In the genomic region with DNA sequence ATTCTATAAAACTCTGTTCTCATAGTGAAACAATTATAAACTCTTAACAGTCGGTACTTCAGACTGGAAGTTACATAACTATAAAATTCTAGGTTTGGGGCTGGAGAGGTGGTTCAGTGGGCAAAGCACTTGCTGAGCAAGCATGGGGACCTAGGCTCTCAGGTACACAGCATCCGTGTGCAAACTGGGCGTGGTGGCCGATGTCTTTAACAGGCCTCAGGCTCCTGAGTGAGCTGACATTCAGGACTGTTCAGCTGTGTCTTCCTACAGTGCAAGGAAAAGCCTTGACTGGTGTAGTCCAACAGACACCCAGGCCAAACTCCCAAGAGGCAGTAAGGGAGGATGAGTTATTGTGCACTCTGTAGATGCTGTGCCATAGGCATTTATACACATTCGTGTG, we compare ENCODE assay signal across 13 mouse cellular contexts. TPM values are rescaled to one million over a fixed set of nuclear protein-coding genes. Genes with fewer than 3 reads are reported as not detected.
DNase-seq lines count a peak whose midpoint lies in the region; ATAC-seq and TF ChIP-seq lines count a peak whose summit lies in the region.
"Had no signal": no experiment of that assay in that cellular context is flagged by ENCODE, and none has a peak within 500 bp of the region (broad histone marks: within the 10 kb centered on the region; RNA-seq: fewer than 3 reads in every experiment).

No protein-coding gene starts in this region.

- H3K27ac ChIP-seq in heart, embryonic 11.5 days (ENCODE audit: low read depth, low read length) = 0 out of 2 replicates have a peak overlapping the region, but pooled peaks have one; percentile 4
- peak overlapping the region; percentile 26; the same call in 1 of the 2 replicates for H3K27ac ChIP-seq in lung, postnatal 0 days (ENCODE audit: low read length)
- H3K27ac ChIP-seq in brown adipose tissue, adult 24 weeks (replicated peaks; ENCODE audit: low read depth, low read length) = peak overlapping the region; percentile 51
- H3K27ac ChIP-seq in liver, embryonic 15.5 days (replicated peaks) = peak overlapping the region; percentile 94
- H3K27ac ChIP-seq in forebrain, embryonic 14.5 days (ENCODE audit: low read depth, low read length) = no peak overlapping the region
- H3K27ac ChIP-seq: limb, embryonic 10.5 days had no signal

- 81% methylated on average over 5 of the region's 5 CpGs for WGBS in heart, embryonic 11.5 days (ENCODE audit: insufficient replicate concordance)
- 49% methylated on average over 5 of the region's 5 CpGs for WGBS in lung, postnatal 0 days
- 77% methylated on average over 5 of the region's 5 CpGs for whole genome bisulfite sequencing in liver, embryonic 15.5 days (ENCODE audit: insufficient replicate concordance)
- 90% methylated on average over 5 of the region's 5 CpGs for WGBS in forebrain, embryonic 14.5 days

- no peak overlapping the region for H3K4me2 ChIP-seq in heart, embryonic 11.5 days
- no peak overlapping the region for H3K4me2 ChIP-seq in lung, postnatal 0 days (replicated peaks; ENCODE audit: low read depth, low read length)
- peak overlapping the region; percentile 49 for H3K4me2 ChIP-seq in liver, embryonic 15.5 days
- no peak overlapping the region for H3K4me2 ChIP-seq in forebrain, embryonic 14.5 days (ENCODE audit: low read length)

- H3K27me3 ChIP-seq in heart, embryonic 11.5 days (ENCODE audit: control insufficient read depth, insufficient read depth, low read length) = no peaks in the 10 kb centered on the region
- no peaks in the 10 kb centered on the region for H3K27me3 ChIP-seq in lung, postnatal 0 days (replicated peaks; ENCODE audit: insufficient read depth, low read length)
- no peaks in the 10 kb centered on the region for H3K27me3 ChIP-seq in liver, embryonic 15.5 days
- no peaks in the 10 kb centered on the region for H3K27me3 ChIP-seq in forebrain, embryonic 14.5 days (replicated peaks; ENCODE audit: control insufficient read depth, insufficient read depth, low read length)

- TF ChIP-seq EP300 in lung, postnatal 0 days (IDR thresholded peaks at IDR 0.05) = no peak

- H3K4me3 ChIP-seq in heart, embryonic 11.5 days (ENCODE audit: low read depth, low read length) = no peak overlapping the region
- H3K4me3 ChIP-seq in lung, postnatal 0 days (ENCODE audit: low read depth, low read length) = no peak overlapping the region
- no peak overlapping the region for H3K4me3 ChIP-seq in brown adipose tissue, adult 24 weeks (ENCODE audit: insufficient read depth, low read depth, low read length)
- no peak overlapping the region for H3K4me3 ChIP-seq in liver, embryonic 15.5 days (replicated peaks)
- no peak overlapping the region for H3K4me3 ChIP-seq in forebrain, embryonic 14.5 days (ENCODE audit: low read depth, low read length)
- H3K4me3 ChIP-seq: limb, embryonic 10.5 days had no signal

- no peaks in the 10 kb centered on the region for H3K9me3 ChIP-seq in heart, embryonic 11.5 days (replicated peaks; ENCODE audit: control insufficient read depth, low read length)
- no peaks in the 10 kb centered on the region for H3K9me3 ChIP-seq in lung, postnatal 0 days (ENCODE audit: low read length)
- H3K9me3 ChIP-seq in liver, embryonic 15.5 days (replicated peaks) = no peaks in the 10 kb centered on the region
- no peaks in the 10 kb centered on the region for H3K9me3 ChIP-seq in forebrain, embryonic 14.5 days (replicated peaks; ENCODE audit: control insufficient read depth, low read length)
- H3K9me3 ChIP-seq: limb, embryonic 10.5 days had no signal

- H3K9ac ChIP-seq in heart, embryonic 11.5 days (ENCODE audit: low read depth, low read length) = no peak overlapping the region
- no peak overlapping the region for H3K9ac ChIP-seq in lung, postnatal 0 days (replicated peaks; ENCODE audit: low read depth)
- H3K9ac ChIP-seq in liver, embryonic 15.5 days = peak overlapping the region; percentile 37; the same call in 1 of the 2 replicates
- no peak overlapping the region for H3K9ac ChIP-seq in forebrain, embryonic 14.5 days (ENCODE audit: low read length)
- H3K9ac ChIP-seq: forebrain, postnatal 0 days had no signal

- H3K4me1 ChIP-seq in heart, embryonic 11.5 days (ENCODE audit: control insufficient read depth, insufficient read depth, low read length) = peaks cover 12% of the 10 kb centered on the region; the same call in 1 of the 2 replicates
- no peaks in the 10 kb centered on the region for H3K4me1 ChIP-seq in lung, postnatal 0 days (ENCODE audit: insufficient read depth, low read depth, low read length)
- H3K4me1 ChIP-seq in brown adipose tissue, adult 24 weeks (ENCODE audit: control insufficient read depth, insufficient read depth, insufficient read length, low read length) = peaks cover 2% of the 10 kb centered on the region
- H3K4me1 ChIP-seq in liver, embryonic 15.5 days (replicated peaks) = peaks cover 89% of the 10 kb centered on the region
- H3K4me1 ChIP-seq in forebrain, embryonic 14.5 days (ENCODE audit: control insufficient read depth, insufficient read depth, low read length) = no peaks in the 10 kb centered on the region

- ATAC-seq in heart, embryonic 11.5 days (replicated peaks; ENCODE audit: insufficient number of reproducible peaks, low FRiP score, low TSS enrichment) = no peak; the same call in 1 of the 2 replicates
- ATAC-seq in lung, postnatal 0 days = no peak
- ATAC-seq in liver, embryonic 15.5 days (ENCODE audit: insufficient read depth) = 0 out of 2 replicates have a peak, but pooled peaks have one; percentile 11
- no peak for ATAC-seq in forebrain, embryonic 14.5 days
- ATAC-seq: forebrain, postnatal 0 days had no signal

- DNase-seq in heart, postnatal 4 days = no peak
- peak; percentile 27 for DNase-seq in lung, postnatal 0 days (ENCODE audit: low spot score)
- DNase-seq in lung, postnatal 4 days = no peak
- no peak for DNase-seq in forebrain, embryonic 14.5 days (ENCODE audit: low spot score)
- DNase-seq in cerebellum, adult 11 months = no peak
- DNase-seq: cerebellum, postnatal 36 days; forebrain, postnatal 0 days; gastrocnemius, postnatal 25 days; right cerebral cortex, postnatal 4 days had no signal

- H3K36me3 ChIP-seq in heart, embryonic 11.5 days (ENCODE audit: control insufficient read depth, insufficient read depth, low read length) = no peaks in the 10 kb centered on the region
- no peaks in the 10 kb centered on the region for H3K36me3 ChIP-seq in lung, postnatal 0 days (ENCODE audit: insufficient read depth, low read length)
- no peaks in the 10 kb centered on the region; the same call in 1 of the 2 replicates for H3K36me3 ChIP-seq in liver, embryonic 15.5 days (replicated peaks)
- H3K36me3 ChIP-seq in forebrain, embryonic 14.5 days (ENCODE audit: control insufficient read depth, insufficient read depth, low read length) = peaks cover 9% of the 10 kb centered on the region; the same call in 1 of the 2 replicates

- TF ChIP-seq CTCF in lung, postnatal 0 days (IDR thresholded peaks at IDR 0.05) = no peak

RNA-seq across cellular contexts. Expression of gene Shld1, which starts 10.5 kb away (rescaled TPM):
- polyA plus RNA-seq in heart, embryonic 11.5 days (2014; fragmentation: Nextera tagmentation; extraction: Ambion mirVana) = 15.3 and 18.0 TPM in 2 replicates
- total RNA-seq in heart, postnatal 4 days (2021) = 1 to 10 TPM; 5.3 to 7.4 TPM
- 17.2 and 19.8 TPM in 2 replicates for polyA plus RNA-seq in lung, postnatal 0 days (2015; fragmentation: Nextera tagmentation; extraction: Ambion mirVana)
- polyA plus RNA-seq in brown adipose tissue, adult 24 weeks (2012; ENCODE audit: insufficient read depth, insufficient read length, missing spikeins) = 3.6 and 6.7 TPM in 2 replicates
- polyA plus RNA-seq in liver, embryonic 15.5 days (2015; fragmentation: Nextera tagmentation; extraction: Ambion mirVana) = 10.5 TPM in 2 replicates
- 25.8 and 30.8 TPM in 2 replicates for polyA plus RNA-seq in forebrain, embryonic 14.5 days (2014; fragmentation: Nextera tagmentation; extraction: Ambion mirVana)
